Mouse (Mus musculus) skeletal muscle tissue, adult 2 months (tissue): ENCODE results near the gene Tmem213.
A peak's percentile ranks its signal among the peaks of the same experiment; 100 is the strongest.

ENCODE experiments used
- DNase-seq: peaks from one replicate; pipeline ENCODE4 v3.0.0-alpha.2; 2012; ENCODE audit warnings: low read depth, low spot score

Gene Tmem213

GRCm38 (mm10) chr6:38116107-38116770, 7.2 kb downstream of the Tmem213 start:
- no peak for DNase-seq

GRCm38 (mm10) chr6:38118341-38118740, 9.3 kb downstream of the Tmem213 start:
- no peak for DNase-seq

- no peak for DNase-seq
Measured at GRCm38 (mm10) chr6:38120681-38121371, 11.8 kb downstream of the Tmem213 start.

GRCm38 (mm10) chr6:38121843-38122242, 12.8 kb downstream of the Tmem213 start:
- no peak for DNase-seq

- DNase-seq = no peak
Measured at GRCm38 (mm10) chr6:38122791-38123190, 13.7 kb downstream of the Tmem213 start.

- no peak for DNase-seq
Measured at GRCm38 (mm10) chr6:38123471-38124206, 14.6 kb downstream of the Tmem213 start.

GRCm38 (mm10) chr6:38124207-38124835, 15.3 kb downstream of the Tmem213 start, which contains the start of gene Atp6v0a4:
Gene Atp6v0a4, minus strand, starts transcription at chr6:38124586.
- no peak for DNase-seq

GRCm38 (mm10) chr6:38124882-38125281, 15.8 kb downstream of the Tmem213 start:
- DNase-seq = no peak

- no peak for DNase-seq
Measured at GRCm38 (mm10) chr6:38125462-38125861, 16.4 kb downstream of the Tmem213 start.

- DNase-seq = no peak
Measured at GRCm38 (mm10) chr6:38128115-38128514, 19.1 kb downstream of the Tmem213 start.

- no peak for DNase-seq
Measured at GRCm38 (mm10) chr6:38129883-38130282, 20.8 kb downstream of the Tmem213 start.

GRCm38 (mm10) chr6:38131801-38132231, 22.8 kb downstream of the Tmem213 start:
- DNase-seq = peak; percentile 52

- DNase-seq = peak; percentile 43
Measured at GRCm38 (mm10) chr6:38134806-38135559, 25.9 kb downstream of the Tmem213 start.

GRCm38 (mm10) chr6:38139086-38139485, 30.0 kb downstream of the Tmem213 start:
- DNase-seq = no peak

- DNase-seq = no peak
Measured at GRCm38 (mm10) chr6:38140402-38140801, 31.3 kb downstream of the Tmem213 start.

- DNase-seq = peak; percentile 86
Measured at GRCm38 (mm10) chr6:38144161-38144998, 35.3 kb downstream of the Tmem213 start.

- DNase-seq = no peak
Measured at GRCm38 (mm10) chr6:38145463-38146065, 36.5 kb downstream of the Tmem213 start.

- DNase-seq = no peak
Measured at GRCm38 (mm10) chr6:38147301-38147700, 38.2 kb downstream of the Tmem213 start.

- DNase-seq = no peak
Measured at GRCm38 (mm10) chr6:38148626-38149025, 39.6 kb downstream of the Tmem213 start.

- DNase-seq = no peak
Measured at GRCm38 (mm10) chr6:38149483-38149882, 40.4 kb downstream of the Tmem213 start.
